Mouse (Mus musculus) heart, postnatal 0 days (tissue): ENCODE measurements around the gene Nav2. TPM values are rescaled to one million over a fixed set of nuclear protein-coding genes. Genes with fewer than 3 reads are reported as not detected.

ENCODE experiments used
- ATAC-seq: fragments of 200-750 bp; cut with Nextera tagmentation; 2 replicates; pipeline ENCODE4 v1.8.0; 2017; ENCODE audit warnings: low read depth, moderate number of reproducible peaks, moderate library complexity; ENCODE audit not compliant: insufficient read depth
- DNase-seq: peaks from one replicate; pipeline ENCODE4 v3.0.0-alpha.2; 2016; ENCODE audit warnings: low spot score
- H3K27ac ChIP-seq: fragments of 300-500 bp; sonication (generic); 2 replicates; pipeline ENCODE4 v1.5.1; 2014; ENCODE audit warnings: low read depth, mild to moderate bottlenecking
- H3K27me3 ChIP-seq: fragments of 300-500 bp; sonication (generic); 2 replicates; pipeline ENCODE4 v1.6.1; 2014; ENCODE audit warnings: low read length, mixed read lengths; ENCODE audit not compliant: control insufficient read depth, insufficient read depth
- H3K36me3 ChIP-seq: fragments of 300-500 bp; sonication (generic); replicated peaks from 2 replicates; pipeline ENCODE4 v1.6.1; 2014; ENCODE audit warnings: low read length, mixed read lengths; ENCODE audit not compliant: control insufficient read depth, insufficient read depth
- H3K4me1 ChIP-seq: fragments of 300-500 bp; sonication (generic); 2 replicates; pipeline ENCODE4 v1.6.1; 2014; ENCODE audit warnings: antibody characterized with exemption; ENCODE audit not compliant: control insufficient read depth, insufficient read depth
- H3K4me2 ChIP-seq: fragments of 300-500 bp; sonication (generic); 2 replicates; pipeline ENCODE4 v1.6.1; 2014; ENCODE audit warnings: low read depth, mild to moderate bottlenecking, low read length, moderate library complexity
- H3K4me3 ChIP-seq: fragments of 300-500 bp; sonication (generic); 2 replicates; pipeline ENCODE4 v1.5.1; 2014; ENCODE audit warnings: low read depth, low read length
- H3K9ac ChIP-seq: fragments of 300-500 bp; sonication (generic); replicated peaks from 2 replicates; pipeline ENCODE4 v1.6.1; 2014; ENCODE audit warnings: low read depth, low read length, mixed read lengths
- H3K9me3 ChIP-seq: fragments of 300-500 bp; sonication (generic); replicated peaks from 2 replicates; pipeline ENCODE4 v1.6.1; 2016; ENCODE audit warnings: low read length; ENCODE audit not compliant: control insufficient read depth
- CTCF ChIP-seq: IDR thresholded peaks from 2 replicates; pipeline ENCODE4 v1.5.1; 2016; ENCODE audit warnings: antibody characterized with exemption, control low read depth, low read depth
- EP300 ChIP-seq: IDR thresholded peaks from 2 replicates; pipeline ENCODE4 v1.6.1; 2016; ENCODE audit warnings: antibody characterized with exemption, low read depth
- WGBS: fragments of 180-500 bp; shearing (Covaris S2); extraction: QIAGEN DNeasy Blood & Tissue Kit; methylation state at CpG from one replicate; pipeline ENCODE4 v1.1.7; 2014; 5-methylcytosine and 5-hydroxymethylcytosine counted together
- polyA plus RNA-seq: library from polyadenylated mRNA; unstranded; fragments of >200 nt; fragmentation: Nextera tagmentation; extraction: Ambion mirVana; gene quantifications from 2 replicates; pipeline ENCODE4 v1.2.1, GENCODE M21; 2015
- total RNA-seq: library from RNA; depleted of rRNA; stranded (reverse); fragments of >200 nt; gene quantifications from 2 replicates; pipeline ENCODE4 v1.2.3, GENCODE M21; 2014; ENCODE audit warnings: low replicate concordance

Nav2 gene
- total and polyA plus RNA-seq, 2 experiments from 2014 or later = 22.8 to 77.9 TPM

GRCm38 (mm10) chr7:49604965-49605795, 696.7 kb downstream of the Nav2 start:
- no peaks in the 10 kb centered on the region for H3K9me3 ChIP-seq
- H3K27ac ChIP-seq = peak overlapping the region; percentile 3
- H3K4me1 ChIP-seq = no peaks in the 10 kb centered on the region
- H3K36me3 ChIP-seq = peaks cover 42% of the 10 kb centered on the region
- TF ChIP-seq EP300 (no peak), CTCF (no peak)
- no peak overlapping the region for H3K4me3 ChIP-seq
- WGBS = 63% methylated on average over 15 of the region's 15 CpGs
- H3K27me3 ChIP-seq = no peaks in the 10 kb centered on the region
- no peak overlapping the region for H3K9ac ChIP-seq
- DNase-seq (no peak), ATAC-seq (peak; percentile 28)
- no peak overlapping the region for H3K4me2 ChIP-seq

GRCm38 (mm10) chr7:49616258-49616735, 707.8 kb downstream of the Nav2 start:
- H3K4me2 ChIP-seq = no peak overlapping the region
- 3% methylated on average over 6 of the region's 7 CpGs for WGBS
- H3K9ac ChIP-seq = no peak overlapping the region
- H3K36me3 ChIP-seq = no peaks in the 10 kb centered on the region
- DNase-seq (peak; percentile 52), ATAC-seq (peak; percentile 65; the same call in 1 of the 2 replicates)
- no peaks in the 10 kb centered on the region for H3K4me1 ChIP-seq
- no peaks in the 10 kb centered on the region for H3K9me3 ChIP-seq
- peak; percentile 73 for TF ChIP-seq CTCF
- TF ChIP-seq EP300 = no peak
- H3K4me3 ChIP-seq = no peak overlapping the region
- 0 out of 2 replicates have a peak, but pooled peaks cover 5% of the 10 kb centered on the region for H3K27me3 ChIP-seq
- no peak overlapping the region for H3K27ac ChIP-seq

- 0 out of 2 replicates have a peak, but pooled peaks cover 5% of the 10 kb centered on the region for H3K27me3 ChIP-seq
- no peak overlapping the region for H3K4me3 ChIP-seq
- TF ChIP-seq EP300 = no peak
- no peak for TF ChIP-seq CTCF
- no peak overlapping the region for H3K4me2 ChIP-seq
- no peaks in the 10 kb centered on the region for H3K9me3 ChIP-seq
- DNase-seq (no peak), ATAC-seq (no peak)
- H3K4me1 ChIP-seq = no peaks in the 10 kb centered on the region
- WGBS = 72% methylated on average over 4 of the region's 4 CpGs
- no peak overlapping the region for H3K9ac ChIP-seq
- no peak overlapping the region for H3K27ac ChIP-seq
- no peaks in the 10 kb centered on the region for H3K36me3 ChIP-seq
Measured at GRCm38 (mm10) chr7:49617087-49617486, 708.6 kb downstream of the Nav2 start.

GRCm38 (mm10) chr7:49620160-49620559, 711.6 kb downstream of the Nav2 start:
- Histone ChIP-seq H3K4me3 (no peak overlapping the region), H3K36me3 (no peaks in the 10 kb centered on the region), H3K4me1 (no peaks in the 10 kb centered on the region), H3K9ac (no peak overlapping the region), H3K4me2 (no peak overlapping the region), H3K27ac (no peak overlapping the region), H3K27me3 (0 out of 2 replicates have a peak, but pooled peaks cover 13% of the 10 kb centered on the region), H3K9me3 (no peaks in the 10 kb centered on the region)
- WGBS = 62% methylated on average over 1 of the region's 1 CpGs
- DNase-seq (no peak), ATAC-seq (no peak)
- TF ChIP-seq CTCF (no peak), EP300 (no peak)

- peaks cover 88% of the 10 kb centered on the region for H3K27me3 ChIP-seq
- no peak for TF ChIP-seq EP300
- no peak for TF ChIP-seq CTCF
- no peak for DNase-seq
- no peak for ATAC-seq
- H3K9me3 ChIP-seq = no peaks in the 10 kb centered on the region
- WGBS = 16% methylated on average over 9 of the region's 9 CpGs
- no peak overlapping the region for H3K4me3 ChIP-seq
- H3K4me2 ChIP-seq = no peak overlapping the region
- peaks cover 14% of the 10 kb centered on the region; the same call in 1 of the 2 replicates for H3K4me1 ChIP-seq
- H3K9ac ChIP-seq = no peak overlapping the region
- H3K36me3 ChIP-seq = no peaks in the 10 kb centered on the region
- H3K27ac ChIP-seq = no peak overlapping the region
Measured at GRCm38 (mm10) chr7:49631885-49632284, 723.4 kb downstream of the Nav2 start.
